Mouse (Mus musculus): Measurements from ENCODE around the gene Hoxa5. TPM values are rescaled to one million over a fixed set of nuclear protein-coding genes. Genes with fewer than 3 reads are reported as not detected.
A peak's percentile ranks its signal among the peaks of the same experiment; 100 is the strongest.

The Hoxa5 gene
- polyA plus RNA-seq, 1 experiment from 2014 or later: 14.8 TPM

GRCm38 (mm10) chr6:52189172-52189591 is 15.2 kb downstream of the Hoxa5 start:
- no peak overlapping the region for H3K9ac ChIP-seq (ENCODE audit: low read depth, low read length)
- TF ChIP-seq CTCF (IDR thresholded peaks at IDR 0.05; ENCODE audit: low read depth): no peak
- 50% methylated on average over 5 of the region's 5 CpGs for WGBS
- H3K4me3 ChIP-seq (ENCODE audit: low read depth, low read length): no peak overlapping the region
- H3K27ac ChIP-seq (ENCODE audit: low read depth, low read length): 0 out of 2 replicates have a peak overlapping the region, but pooled peaks have one; percentile 85
- H3K27me3 ChIP-seq (replicated peaks; ENCODE audit: control insufficient read depth, insufficient read depth, low read length): 0 out of 2 replicates have a peak, but pooled peaks cover 4% of the 10 kb centered on the region
- peak overlapping the region; percentile 1; the same call in 1 of the 2 replicates for H3K4me2 ChIP-seq (replicated peaks; ENCODE audit: low read depth)
- H3K4me1 ChIP-seq (replicated peaks; ENCODE audit: control insufficient read depth, insufficient read depth, low read length): peaks cover 14% of the 10 kb centered on the region; the same call in 1 of the 2 replicates
- H3K36me3 ChIP-seq (ENCODE audit: control insufficient read depth, insufficient read depth): no peaks in the 10 kb centered on the region
- H3K9me3 ChIP-seq (ENCODE audit: control insufficient read depth): no peaks in the 10 kb centered on the region
- no peak for ATAC-seq

GRCm38 (mm10) chr6:52186500-52186899 is 17.9 kb downstream of the Hoxa5 start:
- Histone ChIP-seq H3K36me3 (ENCODE audit: control insufficient read depth, insufficient read depth) (no peaks in the 10 kb centered on the region), H3K4me3 (ENCODE audit: low read depth, low read length) (no peak overlapping the region), H3K27ac (ENCODE audit: low read depth, low read length) (no peak overlapping the region), H3K27me3 (replicated peaks; ENCODE audit: control insufficient read depth, insufficient read depth, low read length) (0 out of 2 replicates have a peak, but pooled peaks cover 4% of the 10 kb centered on the region), H3K4me2 (replicated peaks; ENCODE audit: low read depth) (no peak overlapping the region), H3K4me1 (replicated peaks; ENCODE audit: control insufficient read depth, insufficient read depth, low read length) (peaks cover 14% of the 10 kb centered on the region; the same call in 1 of the 2 replicates), H3K9ac (ENCODE audit: low read depth, low read length) (no peak overlapping the region), H3K9me3 (ENCODE audit: control insufficient read depth) (no peaks in the 10 kb centered on the region)
- WGBS: 66% methylated on average over 1 of the region's 1 CpGs
- ATAC-seq: no peak
- peak; percentile 47; the same call in 1 of the 2 replicates for TF ChIP-seq CTCF (IDR thresholded peaks at IDR 0.05; ENCODE audit: low read depth)

GRCm38 (mm10) chr6:52185834-52186233 is 18.6 kb downstream of the Hoxa5 start:
- WGBS: 55% methylated on average over 3 of the region's 3 CpGs
- H3K4me1 ChIP-seq (replicated peaks; ENCODE audit: control insufficient read depth, insufficient read depth, low read length): peaks cover 14% of the 10 kb centered on the region; the same call in 1 of the 2 replicates

GRCm38 (mm10) chr6:52185222-52185621 is 19.2 kb downstream of the Hoxa5 start:
- Histone ChIP-seq H3K9me3 (ENCODE audit: control insufficient read depth) (no peaks in the 10 kb centered on the region), H3K27me3 (replicated peaks; ENCODE audit: control insufficient read depth, insufficient read depth, low read length) (0 out of 2 replicates have a peak, but pooled peaks cover 4% of the 10 kb centered on the region), H3K4me3 (ENCODE audit: low read depth, low read length) (peak overlapping the region; percentile 17; the same call in 1 of the 2 replicates), H3K27ac (ENCODE audit: low read depth, low read length) (no peak overlapping the region), H3K9ac (ENCODE audit: low read depth, low read length) (no peak overlapping the region), H3K4me1 (replicated peaks; ENCODE audit: control insufficient read depth, insufficient read depth, low read length) (peaks cover 13% of the 10 kb centered on the region; the same call in 1 of the 2 replicates), H3K36me3 (ENCODE audit: control insufficient read depth, insufficient read depth) (no peaks in the 10 kb centered on the region), H3K4me2 (replicated peaks; ENCODE audit: low read depth) (peak overlapping the region; percentile 51)
- no peak for ATAC-seq
- TF ChIP-seq CTCF (IDR thresholded peaks at IDR 0.05; ENCODE audit: low read depth): no peak
- 6% methylated on average over 19 of the region's 19 CpGs for WGBS

More at GRCm38 (mm10) chr6:52185834-52186233, 18.6 kb downstream of the Hoxa5 start:
- Histone ChIP-seq H3K4me3 (ENCODE audit: low read depth, low read length) (no peak overlapping the region), H3K36me3 (ENCODE audit: control insufficient read depth, insufficient read depth) (no peaks in the 10 kb centered on the region), H3K4me2 (replicated peaks; ENCODE audit: low read depth) (peak overlapping the region; percentile 51), H3K9ac (ENCODE audit: low read depth, low read length) (no peak overlapping the region), H3K27ac (ENCODE audit: low read depth, low read length) (no peak overlapping the region), H3K9me3 (ENCODE audit: control insufficient read depth) (no peaks in the 10 kb centered on the region), H3K27me3 (replicated peaks; ENCODE audit: control insufficient read depth, insufficient read depth, low read length) (0 out of 2 replicates have a peak, but pooled peaks cover 4% of the 10 kb centered on the region)
- no peak for ATAC-seq
- no peak for TF ChIP-seq CTCF (IDR thresholded peaks at IDR 0.05; ENCODE audit: low read depth)

GRCm38 (mm10) chr6:52184668-52185067 is 19.7 kb downstream of the Hoxa5 start:
- no peak for ATAC-seq
- WGBS: 39% methylated on average over 6 of the region's 6 CpGs
- H3K9me3 ChIP-seq (ENCODE audit: control insufficient read depth): no peaks in the 10 kb centered on the region
- no peak overlapping the region for H3K27ac ChIP-seq (ENCODE audit: low read depth, low read length)
- no peak overlapping the region for H3K9ac ChIP-seq (ENCODE audit: low read depth, low read length)
- 0 out of 2 replicates have a peak, but pooled peaks cover 4% of the 10 kb centered on the region for H3K27me3 ChIP-seq (replicated peaks; ENCODE audit: control insufficient read depth, insufficient read depth, low read length)
- no peak overlapping the region for H3K4me3 ChIP-seq (ENCODE audit: low read depth, low read length)
- TF ChIP-seq CTCF (IDR thresholded peaks at IDR 0.05; ENCODE audit: low read depth): no peak
- 0 out of 2 replicates have a peak, but pooled peaks cover 8% of the 10 kb centered on the region for H3K4me1 ChIP-seq (replicated peaks; ENCODE audit: control insufficient read depth, insufficient read depth, low read length)
- peak overlapping the region; percentile 51 for H3K4me2 ChIP-seq (replicated peaks; ENCODE audit: low read depth)
- no peaks in the 10 kb centered on the region for H3K36me3 ChIP-seq (ENCODE audit: control insufficient read depth, insufficient read depth)

GRCm38 (mm10) chr6:52183311-52184080 is 20.9 kb downstream of the Hoxa5 start:
- Histone ChIP-seq H3K9ac (ENCODE audit: low read depth, low read length) (no peak overlapping the region), H3K36me3 (ENCODE audit: control insufficient read depth, insufficient read depth) (no peaks in the 10 kb centered on the region), H3K27me3 (replicated peaks; ENCODE audit: control insufficient read depth, insufficient read depth, low read length) (0 out of 2 replicates have a peak, but pooled peaks cover 9% of the 10 kb centered on the region), H3K4me1 (replicated peaks; ENCODE audit: control insufficient read depth, insufficient read depth, low read length) (0 out of 2 replicates have a peak, but pooled peaks cover 3% of the 10 kb centered on the region), H3K9me3 (ENCODE audit: control insufficient read depth) (no peaks in the 10 kb centered on the region), H3K4me2 (replicated peaks; ENCODE audit: low read depth) (peak overlapping the region; percentile 51), H3K4me3 (ENCODE audit: low read depth, low read length) (0 out of 2 replicates have a peak overlapping the region, but pooled peaks have one; percentile 13), H3K27ac (ENCODE audit: low read depth, low read length) (peak overlapping the region; percentile 24; the same call in 1 of the 2 replicates)
- WGBS: 19% methylated on average over 10 of the region's 10 CpGs
- TF ChIP-seq CTCF (IDR thresholded peaks at IDR 0.05; ENCODE audit: low read depth): no peak
- ATAC-seq: peak; percentile 51

All from intestine, postnatal 0 days (tissue).